Mouse (Mus musculus) colon, adult 2 months (tissue): Measurements from ENCODE around the gene Btbd18. TPM values are rescaled to one million over a fixed set of nuclear protein-coding genes. Genes with fewer than 3 reads are reported as not detected.

ENCODE experiments used
- polyA plus RNA-seq: library from polyadenylated mRNA; depleted of rRNA; stranded (reverse); fragments of >200 nt; gene quantifications from 2 replicates; pipeline ENCODE4 v1.2.3, GENCODE M21; 2012; rRNA removed

Btbd18 gene
- polyA plus RNA-seq, result not detected in 2 replicates

DNA sequence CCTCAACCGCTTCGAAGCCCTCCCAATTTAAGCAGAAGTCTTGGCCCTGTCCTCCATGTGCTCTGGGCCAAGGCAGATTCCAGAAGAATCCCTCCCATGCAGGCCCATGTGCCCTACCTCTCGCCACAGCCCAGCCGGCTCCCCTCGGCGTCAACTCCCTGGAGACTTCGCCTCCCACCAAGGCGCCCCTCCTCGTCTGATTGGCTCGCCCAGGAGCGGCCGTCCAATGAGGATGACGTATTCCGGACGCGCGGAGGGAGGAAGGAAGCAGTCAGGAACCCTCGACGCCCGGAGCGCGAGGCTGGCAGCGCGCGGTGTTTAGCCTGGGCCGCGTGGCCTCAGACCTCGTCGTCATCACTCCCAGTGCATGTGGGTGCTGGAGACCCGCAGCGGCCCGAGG is at the start of gene Btbd18:
TSS of gene Btbd18 (plus strand) at position 274 of the 400 bp plus-strand sequence.

DNA sequence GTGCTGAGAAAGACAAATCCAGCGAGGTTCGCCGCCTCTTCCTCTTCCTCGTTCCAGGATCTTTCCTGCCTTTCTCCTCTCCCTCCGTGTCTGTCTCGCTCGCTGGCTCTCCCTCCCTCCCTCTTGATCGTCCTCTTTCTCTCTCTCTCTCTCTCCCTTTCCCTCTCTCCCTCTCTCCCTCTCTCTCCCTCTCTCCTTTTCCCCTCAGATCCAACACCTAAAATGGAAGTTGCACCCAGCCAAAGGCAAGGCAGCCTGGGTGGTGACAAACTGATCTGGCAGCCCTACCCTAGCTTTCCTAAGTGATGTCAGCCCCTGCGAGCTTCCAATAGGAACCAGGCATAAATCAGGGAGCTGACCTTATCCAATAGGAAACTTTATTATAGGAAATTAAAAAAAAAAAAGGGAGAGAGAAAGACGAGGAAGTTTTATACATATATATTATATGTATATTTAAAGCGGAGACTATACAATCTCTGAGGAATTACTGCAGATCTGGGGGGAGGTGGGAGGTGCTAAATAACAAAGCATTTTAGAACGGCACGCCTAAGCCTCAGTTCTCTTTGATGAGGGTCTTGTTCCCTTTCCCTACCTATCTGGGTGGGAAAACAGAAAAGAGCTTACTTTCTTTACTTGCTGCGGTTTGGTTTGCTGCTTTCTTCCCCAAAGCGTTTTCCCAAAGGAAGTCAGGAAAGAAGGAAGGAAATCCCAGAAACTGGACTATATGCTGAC is 8.2 kb upstream of the Btbd18 start, which contains the start of gene Ctnnd1:
TSS of gene Ctnnd1 (minus strand) at position 302 of the 732 bp plus-strand sequence.

DNA sequence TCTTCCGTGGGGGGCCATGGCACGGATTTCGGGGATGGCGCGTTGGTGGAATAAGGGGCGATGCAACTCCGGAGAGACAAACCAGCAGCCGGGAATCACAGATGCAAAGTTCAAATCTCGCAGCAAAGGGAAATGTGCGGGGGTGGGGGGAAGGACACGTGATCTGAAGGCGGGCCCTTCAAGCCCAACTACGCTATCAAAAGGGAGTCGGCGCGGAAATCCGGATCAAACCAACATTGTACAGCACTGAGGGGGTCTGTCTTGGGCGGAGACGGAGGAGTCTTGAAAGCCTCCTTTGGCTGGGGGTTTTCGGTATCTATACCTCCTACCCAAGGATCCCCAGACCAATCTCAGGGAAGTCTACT is 11.7 kb downstream of the Btbd18 start, which contains the start of gene Selenoh:
TSS of gene Selenoh (minus strand) at position 202 of the 365 bp plus-strand sequence.

DNA sequence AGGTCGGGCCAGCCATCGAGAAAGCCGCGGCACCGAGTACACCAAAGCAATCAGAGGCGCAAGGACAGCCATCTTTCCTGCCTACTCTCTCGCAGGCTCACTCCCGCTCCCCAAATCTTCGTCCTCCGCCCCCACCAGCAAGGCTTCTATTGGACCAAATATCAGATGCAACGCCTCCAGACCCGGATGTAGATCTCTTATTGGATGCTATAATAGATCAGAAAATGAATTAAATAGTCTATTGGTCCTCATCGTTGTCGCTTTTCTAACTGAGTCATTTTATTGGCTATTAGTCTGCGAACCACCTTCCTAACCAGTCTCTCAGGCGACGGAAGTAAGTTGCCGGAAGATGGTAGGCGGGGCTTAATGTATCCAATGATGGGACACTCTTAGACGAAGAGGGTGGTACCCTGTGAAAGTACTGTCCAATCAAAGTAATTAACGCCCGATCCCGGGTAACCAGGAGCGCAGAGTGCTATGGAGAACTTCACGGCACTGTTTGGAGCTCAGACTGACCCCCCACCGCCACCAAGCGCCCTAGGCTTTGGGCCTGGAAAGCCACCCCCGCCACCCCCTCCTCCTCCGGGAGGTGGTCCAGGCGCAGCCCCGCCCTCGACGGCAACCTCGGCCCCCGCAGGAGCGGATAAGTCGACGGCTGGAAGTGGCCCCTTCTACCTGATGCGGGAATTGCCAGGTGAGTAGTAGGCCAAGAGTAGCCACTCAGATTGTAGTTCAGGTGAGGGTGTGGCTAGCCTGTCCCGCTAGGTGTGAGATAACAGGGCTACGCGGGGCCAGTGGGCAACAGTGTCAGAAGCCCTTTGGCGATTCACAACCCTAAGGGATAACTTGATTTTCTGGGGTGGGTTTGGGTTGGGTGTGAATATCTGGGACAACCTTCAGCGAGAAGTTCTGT is 19.3 kb downstream of the Btbd18 start, which contains the start of the genes Gm28635 and Med19:
TSS of gene Gm28635 (minus strand) at position 74 of the 913 bp plus-strand sequence.
TSS of gene Med19 (plus strand) at position 435 of the 913 bp plus-strand sequence.

DNA sequence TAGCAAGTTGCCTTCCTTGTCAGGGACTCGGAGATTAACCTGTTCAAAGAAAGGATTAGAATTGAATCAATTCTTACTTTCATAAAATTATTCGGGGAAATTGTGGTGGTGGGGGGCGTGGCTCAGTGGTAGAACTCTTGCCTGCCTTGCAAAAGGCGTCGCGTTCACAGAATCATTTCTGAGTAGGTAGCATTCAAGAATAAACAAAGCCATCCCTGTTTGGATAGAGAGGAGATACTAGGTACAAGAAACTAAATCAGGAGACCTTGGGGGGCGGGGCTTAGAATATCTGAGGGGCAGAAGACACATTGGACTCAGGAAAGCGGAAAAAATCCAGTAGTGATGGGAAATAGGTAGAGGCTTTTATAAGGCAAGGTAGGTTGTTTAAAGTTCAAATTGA is 20.1 kb downstream of the Btbd18 start, which contains the start of gene Tmx2:
TSS of gene Tmx2 (minus strand) at position 125 of the 400 bp plus-strand sequence.

DNA sequence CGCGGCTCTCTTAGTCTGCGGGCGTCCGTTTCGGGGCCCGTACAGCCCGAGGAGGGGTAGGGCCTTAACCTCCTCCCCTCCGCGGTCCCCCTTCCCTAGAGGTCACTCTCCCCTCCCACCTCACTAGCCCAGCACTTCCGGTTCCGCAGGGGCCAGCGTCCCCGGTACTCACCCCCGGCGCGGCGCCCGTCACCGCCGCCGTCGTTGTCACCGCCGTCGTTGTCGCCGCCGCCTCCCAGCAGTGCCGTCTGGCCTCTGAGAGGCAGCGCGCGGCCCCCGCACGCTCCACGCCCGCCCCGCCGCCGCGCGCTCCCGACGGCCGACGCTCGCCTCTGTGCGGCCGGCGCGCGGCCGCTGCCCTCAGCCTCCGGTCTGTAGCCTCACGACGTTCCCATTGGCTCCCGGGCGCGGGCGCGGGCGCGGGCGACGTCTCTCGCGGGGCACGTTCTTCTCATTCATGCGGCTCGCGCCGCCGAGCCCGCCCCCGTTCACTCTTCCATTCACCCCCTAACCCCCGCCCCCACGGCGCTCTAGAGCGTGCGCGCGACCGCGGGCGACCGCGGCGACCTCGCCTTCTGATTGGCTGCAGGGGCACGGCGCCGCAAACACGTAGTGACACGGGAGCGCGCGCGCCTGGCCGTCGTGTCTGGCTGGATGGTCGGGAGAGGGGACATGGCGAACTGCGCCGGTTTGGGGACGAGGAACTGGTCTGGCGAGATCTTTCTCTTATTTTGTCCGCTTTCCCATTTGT is 56.1 kb downstream of the Btbd18 start, which contains the start of gene Zdhhc5:
TSS of gene Zdhhc5 (minus strand) at position 370 of the 751 bp plus-strand sequence.

Other genes starting within 250 kb of the Btbd18 start
- 2.3 and 3.5 TPM in 2 replicates for gene Calcrl, start 233.7 kb upstream of the Btbd18 start, polyA plus RNA-seq
- gene Tfpi, start 182.3 kb upstream of the Btbd18 start, polyA plus RNA-seq, result 1.5 TPM in 2 replicates
- gene Ctnnd1, start 8.3 kb upstream of the Btbd18 start, polyA plus RNA-seq, result 60.4 and 68.6 TPM in 2 replicates
- 50.5 and 62.5 TPM in 2 replicates for gene Selenoh, start 11.7 kb downstream of the Btbd18 start, polyA plus RNA-seq
- not detected in 2 replicates for gene Gm28635, start 19.0 kb downstream of the Btbd18 start, polyA plus RNA-seq
- gene Med19, start 19.3 kb downstream of the Btbd18 start, polyA plus RNA-seq, result 7.0 and 7.1 TPM in 2 replicates
- 43.2 and 45.6 TPM in 2 replicates for gene Tmx2, start 20.1 kb downstream of the Btbd18 start, polyA plus RNA-seq
- gene Zdhhc5, start 56.1 kb downstream of the Btbd18 start, polyA plus RNA-seq, result 56.0 and 66.9 TPM in 2 replicates
- 6.2 and 6.9 TPM in 2 replicates for gene Clp1, start 68.3 kb downstream of the Btbd18 start, polyA plus RNA-seq
- gene Ypel4, start 75.0 kb downstream of the Btbd18 start, polyA plus RNA-seq, result 6.1 and 7.2 TPM in 2 replicates
- gene Gm19426, start 84.6 kb downstream of the Btbd18 start, polyA plus RNA-seq, result 0.17 and 0.35 TPM in 2 replicates
- 227 and 242 TPM in 2 replicates for gene Serping1, start 116.4 kb downstream of the Btbd18 start, polyA plus RNA-seq
- gene Ube2l6, start 139.7 kb downstream of the Btbd18 start, polyA plus RNA-seq, result 11.1 and 16.7 TPM in 2 replicates
- not detected in 2 replicates for gene Smtnl1, start 163.6 kb downstream of the Btbd18 start, polyA plus RNA-seq
- 28.1 and 31.6 TPM in 2 replicates for gene Timm10, start 167.9 kb downstream of the Btbd18 start, polyA plus RNA-seq
- gene Slc43a1, start 179.8 kb downstream of the Btbd18 start, polyA plus RNA-seq, result 10.5 and 10.6 TPM in 2 replicates
- 3.2 and 4.2 TPM in 2 replicates for gene Rtn4rl2, start 227.6 kb downstream of the Btbd18 start, polyA plus RNA-seq